12 mouse cellular contexts compared by ENCODE assay signal in genomic region chr16:93153545-93154329, GRCm38 (mm10).
A peak's percentile ranks its signal among the peaks of the same experiment; 100 is the strongest.
DNase-seq lines count a peak whose midpoint lies in the region; ATAC-seq and TF ChIP-seq lines count a peak whose summit lies in the region.
"Had no signal": no experiment of that assay in that cellular context is flagged by ENCODE, and none has a peak within 500 bp of the region (broad histone marks: within the 10 kb centered on the region; RNA-seq: fewer than 3 reads in every experiment).

No protein-coding gene starts in this region.

- intact Hi-C loops in heart, postnatal 36 days (cut with DNase I): loop anchor here (10.0 kb wide), 1 partner anchor 301 kb away; no protein-coding TSS in a partner anchor

- no peak overlapping the region for H3K9ac ChIP-seq in lung, embryonic 14.5 days
- H3K9ac ChIP-seq in limb, embryonic 15.5 days: no peak overlapping the region
- H3K9ac ChIP-seq: forebrain, embryonic 13.5 days had no signal

- peaks cover 3% of the 10 kb centered on the region; the same call in 1 of the 2 replicates for H3K4me1 ChIP-seq in lung, embryonic 14.5 days (ENCODE audit: insufficient read depth)
- H3K4me1 ChIP-seq in lung, adult 2 months (ENCODE audit: control insufficient read depth, insufficient read depth, low read length): no peaks in the 10 kb centered on the region
- peaks cover 9% of the 10 kb centered on the region for H3K4me1 ChIP-seq in limb, embryonic 15.5 days
- H3K4me1 ChIP-seq: forebrain, embryonic 13.5 days had no signal

- H3K4me2 ChIP-seq in lung, embryonic 14.5 days: no peak overlapping the region
- H3K4me2 ChIP-seq in limb, embryonic 15.5 days: 0 out of 2 replicates have a peak overlapping the region, but pooled peaks have one; percentile 10
- H3K4me2 ChIP-seq: forebrain, embryonic 13.5 days had no signal

- no peaks in the 10 kb centered on the region for H3K9me3 ChIP-seq in lung, embryonic 14.5 days (ENCODE audit: low read depth, low read length)
- no peaks in the 10 kb centered on the region for H3K9me3 ChIP-seq in limb, embryonic 15.5 days
- H3K9me3 ChIP-seq: forebrain, embryonic 13.5 days had no signal

- ATAC-seq in lung, embryonic 14.5 days (ENCODE audit: insufficient read depth): no peak
- no peak for ATAC-seq in limb, embryonic 15.5 days (ENCODE audit: insufficient number of reproducible peaks, low FRiP score, low TSS enrichment, low read depth)
- no peak for ATAC-seq in activated CD4-positive, CD25-positive, alpha-beta regulatory T cell, adult 4 months
- ATAC-seq: forebrain, embryonic 13.5 days had no signal

- H3K36me3 ChIP-seq in lung, embryonic 14.5 days (ENCODE audit: insufficient read depth): no peaks in the 10 kb centered on the region
- H3K36me3 ChIP-seq in limb, embryonic 15.5 days: no peaks in the 10 kb centered on the region

- H3K4me3 ChIP-seq in lung, embryonic 14.5 days (ENCODE audit: low read depth, low read length): no peak overlapping the region
- no peak overlapping the region for H3K4me3 ChIP-seq in lung, adult 2 months (replicated peaks; ENCODE audit: extremely low read depth, low read depth, low read length)
- H3K4me3 ChIP-seq in limb, embryonic 15.5 days: no peak overlapping the region
- H3K4me3 ChIP-seq: forebrain, embryonic 13.5 days had no signal

- TF ChIP-seq POLR2A in lung, adult 2 months (IDR thresholded peaks at IDR 0.05; ENCODE audit: borderline replicate concordance, extremely low read depth, low read depth, low read length): no peak

- H3K27me3 ChIP-seq in lung, embryonic 14.5 days (ENCODE audit: insufficient read depth, low read length): no peaks in the 10 kb centered on the region
- no peaks in the 10 kb centered on the region for H3K27me3 ChIP-seq in limb, embryonic 15.5 days
- H3K27me3 ChIP-seq: forebrain, embryonic 13.5 days had no signal

- DNase-seq in heart, adult 11 months: peak; percentile 86
- DNase-seq in heart, postnatal 36 days: no peak
- peak; percentile 39 for DNase-seq in lung, embryonic 14.5 days
- DNase-seq in lung, adult 2 months: no peak
- DNase-seq in NIH3T3 (ENCODE audit: low read depth): peak; percentile 5
- DNase-seq: cerebellum, adult 2 months; kidney, adult 9 months; right cerebral cortex, adult 18-20 months had no signal

- no peak for TF ChIP-seq CTCF in lung, embryonic 14.5 days (IDR thresholded peaks at IDR 0.05; ENCODE audit: low read depth)
- no peak for TF ChIP-seq CTCF in lung, adult 2 months (IDR thresholded peaks at IDR 0.05; ENCODE audit: insufficient read depth, low read length)

- WGBS in lung, embryonic 14.5 days: 70% methylated on average over 14 of the region's 14 CpGs
- WGBS in lung, adult 2 months: 68% methylated on average over 14 of the region's 14 CpGs
- 68% methylated on average over 14 of the region's 14 CpGs for WGBS in limb, embryonic 15.5 days

- H3K27ac ChIP-seq in lung, embryonic 14.5 days (ENCODE audit: low read depth): no peak overlapping the region
- H3K27ac ChIP-seq in limb, embryonic 15.5 days: peak overlapping the region; percentile 38
- H3K27ac ChIP-seq: forebrain, embryonic 13.5 days; macrophage had no signal

Comparison
In these comparisons a context has a peak if more than half of its experiments do, and no peak if none do; other contexts are left out.
1. DNase-seq: peak in heart, adult 11 months (single experiment), lung, embryonic 14.5 days (single experiment) and NIH3T3 (single experiment); none in heart, postnatal 36 days (0 of 2) and lung, adult 2 months (single experiment).